Mouse (Mus musculus): ENCODE data around the gene Kif23.

Kif23 gene

DNA sequence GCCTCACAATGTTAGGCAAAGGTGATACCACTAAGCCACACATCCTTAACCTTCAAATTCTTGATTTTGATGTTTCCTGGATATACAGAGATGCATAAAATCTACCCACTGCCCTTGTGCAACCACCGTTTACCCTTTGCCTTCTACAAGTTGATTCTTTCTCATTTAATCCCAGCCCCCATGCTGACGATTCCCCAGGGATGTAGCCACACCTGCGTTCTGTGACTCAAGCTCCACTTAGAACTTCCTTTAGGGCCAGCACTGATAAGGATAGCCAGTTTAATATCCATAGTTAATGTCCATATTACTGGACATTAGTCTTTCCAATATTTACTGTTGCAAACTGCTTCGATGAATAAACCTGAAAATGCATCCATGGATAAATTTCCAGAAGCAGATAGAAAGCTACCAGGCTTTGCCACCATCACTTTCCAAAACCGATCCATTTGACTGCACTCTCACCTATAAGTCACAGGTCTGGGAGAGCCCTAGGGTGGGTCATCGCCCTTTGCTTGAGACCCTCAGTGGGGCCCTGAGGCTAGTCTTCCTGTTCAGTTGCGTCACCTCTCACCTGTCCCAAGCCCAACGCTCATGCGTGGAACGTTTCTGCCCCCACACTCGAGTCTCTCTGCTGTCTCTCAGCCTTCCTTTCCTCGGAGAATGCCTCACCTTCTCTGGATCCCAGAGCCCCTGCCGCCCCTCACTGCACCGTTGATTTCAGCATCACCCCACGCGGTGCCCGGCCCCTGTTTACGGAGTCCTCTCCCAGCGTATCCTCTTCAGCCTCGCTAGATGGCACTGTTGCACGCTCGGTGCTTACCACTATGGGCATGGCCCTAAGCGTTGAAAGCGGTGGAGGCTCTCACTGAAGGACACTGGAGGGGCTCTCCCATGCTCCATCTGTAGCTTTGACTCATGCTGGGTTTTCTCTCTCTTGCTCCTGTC, 1.1 kb upstream of the Kif23 start:
- ATAC-seq (ENCODE audit: low TSS enrichment), result peak; percentile 92

DNA sequence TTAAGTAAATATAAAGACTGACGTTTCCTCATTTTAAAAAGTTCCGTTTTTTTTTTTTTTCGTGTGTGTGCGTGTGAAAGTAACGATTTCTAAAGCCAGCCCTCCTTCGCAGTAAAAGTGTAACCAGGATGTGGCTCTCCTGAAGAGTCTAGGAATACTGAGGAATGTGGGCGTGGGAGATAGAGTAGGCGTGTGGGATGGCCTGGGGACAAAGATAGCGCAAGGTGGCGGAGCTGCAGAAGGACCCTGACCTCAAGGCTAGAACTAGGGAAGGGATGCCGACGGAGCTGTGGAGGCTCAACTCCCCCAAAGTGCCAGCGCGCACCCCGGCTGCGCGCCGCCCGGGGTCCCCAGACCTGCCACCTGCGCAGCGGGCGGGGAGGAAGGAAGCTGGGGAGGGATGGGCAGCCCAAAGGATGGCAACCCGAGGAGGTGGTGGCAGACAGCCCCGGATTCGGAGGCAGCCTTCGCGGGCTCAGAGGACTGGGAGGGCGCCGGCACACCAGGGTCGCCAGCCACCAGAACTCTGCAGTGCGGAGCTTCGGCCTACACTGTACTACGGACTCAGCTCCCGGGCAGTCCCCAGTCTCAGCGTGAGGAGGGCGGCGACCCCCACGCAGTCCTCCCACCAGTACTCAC, 482 bp downstream of the Kif23 start:
- peak; percentile 39; the same call in 1 of the 2 replicates for ATAC-seq (ENCODE audit: low TSS enrichment)

DNA sequence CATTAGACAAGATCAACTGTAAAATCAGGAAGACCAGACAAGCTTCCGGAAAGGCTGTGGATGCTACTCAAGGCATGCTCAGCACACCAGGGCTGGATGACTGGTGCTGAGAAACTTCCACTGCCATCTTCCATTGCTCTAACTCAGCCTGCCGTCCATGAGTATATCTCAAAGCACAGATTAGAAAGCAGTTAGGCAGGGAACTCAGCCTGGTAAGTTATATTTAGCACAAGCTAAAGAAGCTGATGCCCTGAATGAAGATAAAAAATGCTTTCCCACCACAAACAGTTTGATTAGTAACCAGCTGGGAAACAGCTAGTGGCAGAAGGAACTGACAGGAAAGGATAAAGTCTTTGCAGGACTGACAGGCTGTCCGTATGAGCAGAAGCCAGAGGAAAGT, 5.5 kb downstream of the Kif23 start:
- no peak for ATAC-seq (ENCODE audit: low TSS enrichment)

DNA sequence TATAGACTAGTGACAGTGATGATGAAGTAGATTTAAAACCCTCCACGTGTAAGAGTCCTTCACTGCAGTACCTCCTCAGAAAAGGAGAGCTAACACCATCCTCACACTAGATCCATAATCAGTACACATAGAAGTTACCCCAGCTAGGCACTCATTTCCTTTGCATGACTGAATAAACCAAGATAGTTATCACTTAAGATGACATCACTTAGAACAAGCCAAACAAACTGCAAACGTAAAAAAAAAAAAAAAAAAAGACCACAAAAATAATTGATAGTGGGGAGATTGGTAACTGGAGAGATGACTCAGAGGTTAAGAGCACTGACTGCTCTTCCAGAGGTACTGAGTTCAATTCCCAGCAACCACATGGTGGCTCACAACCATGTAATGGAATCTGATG, 13.2 kb downstream of the Kif23 start:
- ATAC-seq (ENCODE audit: low TSS enrichment), result no peak

DNA sequence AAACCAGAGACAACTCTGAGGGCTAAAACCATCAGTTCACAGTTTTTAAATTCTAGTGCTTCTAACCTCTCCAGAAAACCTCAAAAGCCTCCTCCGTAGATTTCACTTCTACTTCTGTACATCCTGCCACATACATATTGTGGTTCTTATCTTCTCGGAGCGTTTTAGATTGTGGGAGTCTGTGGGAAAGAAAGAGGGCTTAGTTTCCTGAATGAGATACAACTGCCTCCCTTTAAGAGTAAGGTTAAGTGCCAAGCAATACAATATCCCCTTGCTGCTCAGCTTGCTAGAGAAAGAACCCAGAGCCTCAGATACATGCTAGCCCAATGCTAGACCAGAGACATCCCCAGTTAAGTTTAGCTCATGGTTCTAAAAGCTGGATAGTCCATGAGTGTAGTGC, 14.6 kb downstream of the Kif23 start:
- ATAC-seq (ENCODE audit: low TSS enrichment), result no peak

DNA sequence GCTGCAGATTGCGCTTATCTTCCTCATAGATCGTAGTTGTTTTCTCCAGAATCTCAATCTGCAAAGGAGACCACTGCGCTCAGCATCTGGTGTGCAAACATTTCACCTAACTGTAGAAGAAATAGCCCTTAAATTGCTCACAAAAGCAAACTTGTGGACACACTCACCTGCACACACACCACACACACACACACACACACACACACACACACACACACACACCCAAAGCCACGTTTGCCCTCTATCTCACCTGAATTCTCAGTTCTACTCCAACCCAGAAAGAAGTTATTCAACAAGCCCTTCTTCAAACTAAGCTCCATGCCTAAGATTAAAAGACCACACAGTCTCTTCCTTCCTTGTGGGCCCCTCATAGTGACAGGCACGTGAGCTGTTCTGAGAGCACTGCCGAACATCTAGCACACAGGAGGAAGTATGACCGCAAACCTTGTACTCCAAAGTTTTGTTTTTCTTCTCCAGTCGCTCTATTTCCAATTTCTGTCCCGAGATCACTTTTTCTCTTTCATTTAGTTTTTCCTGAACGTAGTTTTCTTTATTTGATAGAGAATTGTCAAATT, 21.4 kb downstream of the Kif23 start:
- ATAC-seq (ENCODE audit: low TSS enrichment), result no peak

DNA sequence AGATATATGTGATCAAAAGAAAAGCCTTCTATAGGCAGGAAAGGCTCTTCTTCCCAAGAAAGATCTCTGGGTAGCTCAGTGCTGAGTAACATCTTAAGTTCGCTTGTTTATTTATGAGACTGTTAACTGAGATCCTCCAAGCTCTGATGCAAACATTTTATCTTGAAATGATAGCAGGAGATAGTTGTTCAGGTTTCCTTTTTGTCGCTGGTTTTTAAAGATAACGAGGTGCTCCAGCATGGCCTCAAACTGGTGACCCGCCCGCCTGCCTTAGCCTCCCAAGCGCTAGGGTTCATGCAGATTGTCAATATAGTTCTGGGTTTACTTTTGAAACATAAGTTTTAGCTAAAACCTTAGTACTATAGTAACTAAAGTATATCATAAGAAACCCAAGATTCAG, 26.2 kb downstream of the Kif23 start:
- ATAC-seq (ENCODE audit: low TSS enrichment), result no peak

DNA sequence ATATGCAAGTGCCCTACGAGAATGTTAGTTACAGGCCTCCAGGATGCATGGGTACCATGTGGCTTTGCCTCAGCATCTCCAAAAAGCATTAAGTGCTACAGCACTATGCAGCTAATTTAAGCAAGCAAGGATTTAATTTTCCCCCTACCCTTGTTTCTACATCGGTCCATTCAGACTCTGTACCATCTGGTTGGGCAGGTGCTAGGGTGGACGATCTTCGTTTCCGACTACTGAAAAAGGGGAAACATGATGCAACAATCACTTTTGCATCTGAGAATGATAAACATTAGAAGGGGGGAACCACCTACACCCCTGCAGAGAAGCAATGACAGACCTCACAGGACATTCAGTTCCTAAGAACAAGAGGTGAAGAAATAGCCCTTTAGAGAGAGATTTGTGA, 27.1 kb downstream of the Kif23 start:
- no peak for ATAC-seq (ENCODE audit: low TSS enrichment)

DNA sequence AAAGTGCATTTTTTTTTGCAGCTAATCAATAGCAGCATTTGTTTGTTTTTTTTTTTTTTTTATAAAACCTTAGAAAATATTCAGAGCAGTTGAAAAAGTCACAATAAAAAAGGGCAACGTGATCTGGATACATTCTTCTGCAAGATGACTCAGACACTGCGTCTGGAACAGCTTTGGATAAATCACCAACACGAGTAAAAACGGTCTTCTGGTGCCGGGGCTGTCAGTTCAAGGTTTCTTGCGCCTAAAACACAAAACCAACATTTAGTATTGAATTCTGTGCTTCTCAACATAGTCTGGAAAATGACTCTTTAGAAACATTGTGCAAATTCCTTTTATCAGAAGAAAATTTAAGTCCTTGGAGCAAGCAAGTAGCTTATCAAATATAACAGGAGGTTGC, 29.1 kb downstream of the Kif23 start:
- no peak for ATAC-seq (ENCODE audit: low TSS enrichment)

DNA sequence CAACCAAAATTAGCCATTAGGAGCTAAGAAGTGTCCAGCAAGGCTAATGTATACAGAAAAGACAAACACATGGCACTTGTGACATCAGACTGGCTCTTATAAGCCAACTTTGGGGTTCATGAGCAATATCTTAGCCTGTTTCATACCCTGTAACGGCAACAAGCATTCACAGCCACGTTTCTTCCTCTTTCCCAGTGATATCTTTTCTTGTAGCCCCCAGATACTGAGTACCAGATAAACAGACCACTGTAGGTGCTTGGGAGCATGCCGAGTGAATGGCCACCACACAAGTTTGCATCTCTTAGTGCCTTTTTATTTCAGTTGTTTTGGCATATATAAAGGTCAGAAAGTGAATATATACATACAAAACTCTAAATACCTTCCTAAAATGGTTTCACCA, 29.6 kb downstream of the Kif23 start:
- ATAC-seq (ENCODE audit: low TSS enrichment), result no peak

DNA sequence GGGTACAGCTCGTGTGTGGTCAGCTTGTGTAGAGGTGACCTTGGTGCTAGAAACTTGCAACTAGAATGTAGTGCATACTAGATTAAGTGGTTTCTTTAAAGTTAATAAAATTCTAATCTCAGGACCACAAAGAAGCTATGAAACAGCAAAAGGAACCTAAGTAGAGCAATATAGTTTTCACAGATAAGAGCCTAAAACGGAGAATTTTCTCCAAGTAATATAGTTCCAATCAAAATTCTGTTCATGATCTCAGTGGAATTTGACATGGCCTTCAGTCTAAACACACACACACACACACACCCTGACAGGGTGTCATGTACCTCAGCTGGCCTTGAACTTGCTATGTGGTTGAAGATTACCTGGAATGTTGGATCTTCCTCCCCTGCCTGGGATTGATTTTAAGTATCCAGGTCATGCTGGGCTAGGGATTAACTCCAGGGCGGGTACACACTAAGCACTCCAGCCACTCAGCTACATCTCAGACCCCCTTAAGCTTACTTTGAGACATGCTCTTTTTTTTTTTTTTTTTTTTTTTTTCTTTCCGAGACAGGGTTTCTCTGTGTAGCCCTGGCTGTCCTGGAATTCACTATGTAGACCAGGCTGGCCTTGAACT, 31.1 kb downstream of the Kif23 start:
- no peak for ATAC-seq (ENCODE audit: low TSS enrichment)

DNA sequence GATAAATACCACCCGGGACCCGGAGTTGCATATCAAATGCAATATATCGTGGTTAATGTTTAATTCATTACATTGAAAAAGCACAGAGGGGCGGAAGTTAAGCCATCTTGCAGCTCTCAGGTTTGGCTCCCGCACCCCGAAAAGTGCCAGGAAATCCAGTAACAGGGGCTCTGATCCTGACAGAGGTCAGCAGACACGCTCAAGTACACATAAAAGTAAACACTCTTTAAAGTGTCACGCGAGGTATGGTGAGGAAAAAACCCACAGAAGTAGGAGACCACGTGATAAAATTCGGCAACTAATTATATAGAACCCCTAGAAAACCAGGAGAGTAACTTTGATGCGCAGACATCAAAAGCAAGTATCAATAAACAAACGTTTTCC, 31.7 kb downstream of the Kif23 start:
- ATAC-seq (ENCODE audit: low TSS enrichment), result no peak

DNA sequence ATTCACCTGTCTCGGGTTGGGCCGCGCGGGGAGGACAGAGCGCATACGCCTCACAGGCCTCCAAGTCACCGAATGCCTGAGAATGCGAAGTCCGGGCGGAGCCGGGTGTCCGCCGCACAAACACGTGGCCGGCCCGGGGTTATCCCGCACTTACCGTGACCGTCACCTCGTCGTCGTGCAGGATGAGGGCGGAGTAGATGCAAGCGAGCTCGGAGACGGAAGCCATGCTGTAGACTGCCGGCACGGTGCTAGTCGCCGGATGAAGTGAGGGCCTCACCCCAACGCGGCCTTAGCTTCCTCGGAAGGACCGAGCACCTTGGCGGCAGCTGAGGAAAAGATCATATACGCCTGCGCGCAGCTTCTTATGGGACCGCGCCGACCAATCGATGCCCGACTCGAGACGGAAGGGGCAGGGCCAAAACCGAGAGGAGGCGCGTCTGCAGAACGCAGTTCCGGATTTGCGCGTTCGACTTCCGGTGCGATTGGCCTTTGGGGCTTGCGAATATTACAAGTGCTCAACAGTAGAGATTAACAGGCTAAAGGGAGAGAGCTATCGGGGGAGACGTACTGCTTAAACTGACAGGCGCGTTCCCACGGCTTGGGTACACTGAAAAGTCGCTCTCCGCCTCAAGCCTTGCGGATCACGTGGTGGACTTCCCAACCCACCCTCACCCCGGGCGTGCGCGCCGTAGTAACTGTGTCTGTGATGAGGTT, 32.2 kb downstream of the Kif23 start, which contains the start of gene Rplp1:
Gene Rplp1, minus strand, starts transcription at position 340 of the 714 bp plus-strand sequence.
- peak; percentile 99 for ATAC-seq (ENCODE audit: low TSS enrichment)

DNA sequence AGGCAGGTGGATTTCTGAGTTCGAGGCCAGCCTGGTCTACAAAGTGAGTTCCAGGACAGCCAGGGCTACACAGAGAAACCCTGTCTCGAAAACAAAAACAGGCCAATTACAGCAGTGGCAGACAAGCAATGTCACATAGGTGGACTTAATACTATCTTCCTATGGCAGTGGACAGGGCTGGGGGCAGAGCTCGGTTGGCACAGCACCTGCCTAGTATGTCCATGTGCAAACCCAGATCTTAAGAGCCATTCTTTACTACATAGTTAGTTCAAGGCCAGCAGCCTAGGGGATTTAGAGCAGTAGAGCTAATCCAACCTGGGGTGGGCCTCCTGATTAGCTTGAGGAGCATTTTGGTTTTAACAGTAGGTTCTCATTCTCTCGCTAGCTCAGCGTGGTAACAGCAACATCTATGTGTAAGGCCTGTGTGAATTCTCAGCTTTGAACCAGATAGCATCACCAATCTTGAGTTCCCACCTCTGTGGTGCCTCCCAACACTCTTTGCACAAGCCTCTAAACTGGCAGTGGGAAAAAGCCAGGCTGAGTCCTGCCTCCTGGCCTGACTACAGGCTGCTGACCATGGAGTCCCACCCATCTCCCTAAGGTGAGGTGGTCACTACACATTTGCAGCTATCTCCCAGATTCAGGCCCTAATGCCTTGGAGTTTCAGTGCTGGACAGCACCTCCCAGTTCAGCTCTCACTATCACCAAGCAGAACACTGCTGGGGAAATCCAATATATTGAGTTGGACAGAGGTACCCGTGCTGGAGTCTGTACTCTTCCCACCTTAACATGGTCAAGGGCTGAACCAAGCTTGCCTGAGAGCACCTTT, 35.1 kb downstream of the Kif23 start:
- no peak for ATAC-seq (ENCODE audit: low TSS enrichment)

DNA sequence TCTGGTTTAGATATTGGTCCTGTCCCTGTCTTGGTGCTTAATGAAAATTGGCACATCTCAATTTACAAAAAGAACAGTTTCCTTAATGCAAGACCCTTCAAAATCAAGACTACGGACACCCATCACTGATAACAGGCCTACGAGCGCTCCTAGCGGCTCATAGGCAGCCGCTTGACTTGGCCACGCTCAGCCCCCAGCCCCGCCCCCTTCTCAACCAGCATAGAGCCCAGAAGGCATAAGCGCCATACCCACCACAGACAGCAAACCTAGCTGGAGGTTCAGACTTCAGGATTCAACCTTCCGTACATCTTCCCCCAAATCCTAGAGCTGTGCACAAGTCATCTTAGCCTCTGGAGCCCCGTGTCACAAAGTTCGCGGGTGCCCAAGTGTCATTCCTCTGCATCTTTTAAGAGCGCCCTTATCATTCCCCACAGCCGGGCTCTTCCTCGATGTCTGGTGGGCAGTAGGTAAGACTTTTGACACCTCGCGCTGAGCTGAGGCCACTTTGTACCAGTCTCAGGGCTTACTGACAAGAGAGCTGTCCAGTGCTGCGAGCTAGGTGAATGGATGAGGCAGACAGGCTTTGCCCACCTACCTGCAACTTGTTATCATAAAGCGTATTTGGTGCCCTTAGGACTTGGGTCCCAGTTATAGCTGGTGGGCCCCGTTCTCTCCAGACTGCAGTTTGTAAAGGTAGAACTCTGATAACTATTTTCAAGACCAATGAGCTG, 35.9 kb downstream of the Kif23 start:
- no peak for ATAC-seq (ENCODE audit: low TSS enrichment)

DNA sequence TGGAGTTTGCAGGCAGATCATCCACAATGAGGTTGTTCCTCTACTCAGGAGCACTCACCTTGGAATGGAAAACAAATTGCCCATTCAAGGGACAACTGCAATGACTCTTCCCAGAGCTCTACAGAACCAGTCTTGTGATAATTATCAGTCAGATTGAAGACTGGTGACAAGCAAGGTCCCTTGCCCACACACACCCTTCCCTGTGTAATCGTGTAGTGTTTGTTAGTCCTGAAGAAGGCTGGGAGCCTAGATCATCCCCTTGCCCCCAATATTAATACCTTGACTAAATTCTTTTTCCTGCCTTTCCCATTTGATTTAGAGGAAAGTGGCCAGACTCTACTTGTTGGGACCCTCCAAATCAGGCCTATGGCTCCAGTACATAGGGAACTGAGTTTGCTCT, 36.9 kb downstream of the Kif23 start:
- no peak for ATAC-seq (ENCODE audit: low TSS enrichment)

DNA sequence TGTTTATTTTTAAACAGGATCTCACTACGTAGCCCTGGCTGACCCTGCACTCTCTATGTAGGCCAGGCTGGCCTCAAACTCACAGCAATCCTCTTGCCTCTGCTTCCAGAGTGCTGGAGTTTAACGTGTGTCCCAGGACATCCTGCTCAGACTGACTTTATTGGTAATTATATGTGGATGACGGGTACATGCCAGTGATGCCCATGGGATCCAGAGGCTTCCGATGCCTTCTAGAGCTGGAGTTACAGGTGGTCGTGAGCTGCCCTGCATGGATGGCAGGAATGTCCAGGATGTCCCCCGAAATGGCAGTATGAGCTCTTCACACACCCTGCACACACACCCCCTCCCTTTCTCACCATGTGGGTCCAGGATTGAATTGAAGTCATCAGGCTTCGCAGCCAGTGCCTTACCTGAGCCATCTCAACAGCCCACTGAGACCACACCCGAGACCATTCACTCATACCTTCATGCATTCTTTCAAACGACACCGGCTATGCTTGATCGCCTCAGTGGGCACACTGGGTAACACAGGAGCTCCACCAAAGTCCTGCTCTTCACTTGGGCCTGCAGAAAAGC, 37.7 kb downstream of the Kif23 start:
- no peak for ATAC-seq (ENCODE audit: low TSS enrichment)

DNA sequence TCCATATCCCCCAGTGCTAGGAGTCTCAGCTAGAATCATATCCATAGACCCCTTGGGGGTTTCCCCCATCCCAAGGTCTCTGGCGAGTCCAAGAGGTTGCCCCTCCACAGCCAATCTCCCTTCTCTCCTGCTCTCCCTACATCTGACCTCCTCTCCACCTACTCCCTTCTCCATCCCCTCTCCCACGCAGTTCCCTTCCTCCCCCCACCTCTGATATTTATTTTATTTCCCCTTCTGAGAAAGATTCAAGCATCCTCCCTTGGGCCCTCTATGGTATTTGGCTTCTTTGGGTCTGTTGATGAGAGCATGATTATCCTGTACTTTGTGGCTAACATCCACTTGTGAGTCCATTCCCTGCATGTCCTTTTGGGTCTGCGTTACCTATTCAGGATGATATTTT, 38.2 kb downstream of the Kif23 start:
- ATAC-seq (ENCODE audit: low TSS enrichment), result no peak

DNA sequence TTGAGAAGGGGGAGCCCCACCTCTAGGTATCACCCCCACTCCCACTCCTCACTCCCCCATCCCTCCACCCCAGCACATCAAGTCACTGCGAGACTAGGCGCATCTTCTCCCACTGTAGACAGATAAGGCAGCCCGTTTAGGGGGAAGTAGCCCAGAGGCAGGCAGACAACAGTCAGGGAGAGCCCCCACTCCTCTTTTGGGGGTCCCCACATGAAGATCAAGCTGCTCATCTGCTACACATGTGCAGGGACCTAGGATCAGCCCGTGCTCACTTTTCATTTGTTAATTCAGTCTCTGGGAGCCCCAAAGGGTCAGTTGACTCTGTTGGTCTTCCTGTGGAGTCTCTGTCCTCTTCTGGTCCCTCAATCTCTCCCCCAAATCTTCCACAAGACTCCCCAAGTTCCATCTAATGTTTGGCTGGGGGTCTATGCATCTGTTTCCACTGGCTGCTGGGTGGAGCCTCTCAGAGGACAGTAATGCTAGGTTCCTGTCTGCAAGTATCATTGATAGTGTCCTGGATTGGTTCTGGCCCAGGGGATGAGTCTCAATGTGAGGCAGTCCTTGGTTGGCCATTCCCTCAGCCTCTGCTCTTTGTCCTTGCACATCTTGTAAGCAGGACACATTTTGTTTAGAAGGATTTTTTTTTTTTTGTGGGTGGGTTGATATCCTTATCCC, 38.8 kb downstream of the Kif23 start:
- ATAC-seq (ENCODE audit: low TSS enrichment), result no peak

All from frontal cortex, adult (tissue).